ENCODE assay signal across 27 mouse cellular contexts in the genomic region with DNA sequence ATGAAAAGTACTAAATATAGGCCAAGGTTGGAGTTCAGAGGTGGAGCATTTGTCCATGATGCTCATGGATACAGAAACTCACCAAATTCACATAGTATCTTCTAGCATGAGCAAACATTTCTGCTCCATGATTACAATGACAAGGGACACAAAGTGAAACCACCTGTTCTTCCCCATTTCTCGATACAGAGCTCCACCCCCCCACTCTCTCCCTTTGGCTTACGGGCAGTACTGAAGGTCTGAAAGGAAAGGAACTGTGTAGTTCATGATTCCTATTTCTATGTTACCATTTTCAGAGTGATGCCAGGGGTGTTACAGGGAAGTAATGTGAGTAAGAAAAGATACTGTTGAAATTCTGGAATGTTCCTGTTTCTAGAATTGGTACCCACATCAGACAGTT. TPM values are rescaled to one million over a fixed set of nuclear protein-coding genes. Genes with fewer than 3 reads are reported as not detected.
DNase-seq lines count a peak whose midpoint lies in the region; ATAC-seq and TF ChIP-seq lines count a peak whose summit lies in the region.
"Had no signal": no experiment of that assay in that cellular context is flagged by ENCODE, and none has a peak within 500 bp of the region (broad histone marks: within the 10 kb centered on the region; RNA-seq: fewer than 3 reads in every experiment).

No protein-coding gene starts in this region.

- TF ChIP-seq CTCF in G1E (IDR thresholded peaks at IDR 0.05; ENCODE audit: low read depth, low read length) = no peak

- no peak overlapping the region for H3K27ac ChIP-seq in embryonic facial prominence, embryonic 11.5 days (replicated peaks; ENCODE audit: low read depth, low read length)
- no peak overlapping the region for H3K27ac ChIP-seq in embryonic facial prominence, embryonic 10.5 days (replicated peaks)
- H3K27ac ChIP-seq: forebrain, embryonic 15.5 days; heart, embryonic 13.5 days; hindbrain, embryonic 14.5 days; kidney, postnatal 0 days; limb, embryonic 10.5 days; midbrain, embryonic 15.5 days; stomach, postnatal 0 days had no signal

- ATAC-seq in embryonic facial prominence, embryonic 11.5 days (replicated peaks; ENCODE audit: insufficient number of reproducible peaks, low FRiP score, low TSS enrichment, low read depth) = no peak
- no peak for ATAC-seq in G1E (ENCODE audit: extremely low read depth, insufficient number of reproducible peaks, low FRiP score, poor library complexity, severe bottlenecking)
- ATAC-seq in hematopoietic stem cell, adult 5-6 weeks (replicated peaks in 1 of 2; ENCODE audit: insufficient read depth in 1 of 2, low FRiP score in 2 of 2, low TSS enrichment in 1 of 2, low read depth in 1 of 2, poor library complexity in 2 of 2, severe bottlenecking in 2 of 2) = peak; percentile 51 to 59; a peak in 2 of 4 replicates
- ATAC-seq in neutrophil, adult 5-6 weeks (ENCODE audit: extremely low read depth, insufficient number of reproducible peaks, low FRiP score, poor library complexity, severe bottlenecking) = peak; percentile 67; the same call in 1 of the 2 replicates
- ATAC-seq in CD4-positive, CD25-positive, alpha-beta regulatory T cell, adult 4 months = no peak
- ATAC-seq in erythroblast, adult 5-6 weeks (replicated peaks; ENCODE audit: low FRiP score, poor library complexity, severe bottlenecking) = no peak
- ATAC-seq: forebrain, embryonic 15.5 days; inflammation-experienced regulatory T-cells, adult 6 months; midbrain, embryonic 15.5 days had no signal

- 40% methylated on average over 2 of the region's 2 CpGs for WGBS in embryonic facial prominence, embryonic 11.5 days
- WGBS in embryonic facial prominence, embryonic 10.5 days = 58% methylated on average over 2 of the region's 2 CpGs

- H3K27me3 ChIP-seq in embryonic facial prominence, embryonic 11.5 days (ENCODE audit: control insufficient read depth, insufficient read depth, low read length) = no peaks in the 10 kb centered on the region
- no peaks in the 10 kb centered on the region for H3K27me3 ChIP-seq in embryonic facial prominence, embryonic 10.5 days (replicated peaks; ENCODE audit: low read depth, poor library complexity, severe bottlenecking)
- H3K27me3 ChIP-seq in G1E (ENCODE audit: insufficient read depth, low read length) = peaks cover 14% of the 10 kb centered on the region
- H3K27me3 ChIP-seq: forebrain, embryonic 15.5 days; heart, embryonic 13.5 days; midbrain, embryonic 15.5 days had no signal

- H3K9me3 ChIP-seq in embryonic facial prominence, embryonic 11.5 days (replicated peaks; ENCODE audit: control insufficient read depth, low read length) = no peaks in the 10 kb centered on the region
- no peaks in the 10 kb centered on the region for H3K9me3 ChIP-seq in embryonic facial prominence, embryonic 10.5 days
- no peaks in the 10 kb centered on the region for H3K9me3 ChIP-seq in G1E (replicated peaks)
- H3K9me3 ChIP-seq: forebrain, embryonic 15.5 days; heart, embryonic 13.5 days; limb, embryonic 10.5 days; midbrain, embryonic 15.5 days had no signal

- intact Hi-C loops in heart, postnatal 25 days (cut with DNase I) = no loop called here

- peak; percentile 17 for DNase-seq in embryonic facial prominence, embryonic 11.5 days (ENCODE audit: low spot score)
- no peak for DNase-seq in embryonic facial prominence, embryonic 10.5 days (ENCODE audit: low spot score)
- DNase-seq in G1E (ENCODE audit: low spot score) = no peak
- DNase-seq in heart, postnatal 25 days (ENCODE audit: low spot score) = no peak
- DNase-seq: adrenal gland, postnatal 36 days; cerebellum, adult 11-12 months; cerebellum, postnatal 14 days; heart, adult 18-20 months; heart, postnatal 14 days; kidney, adult 2 months; liver; lung, postnatal 10 days; right cerebral cortex, adult 18-20 months; thymus, adult 2 months; thymus, postnatal 4 days had no signal

- no peak overlapping the region for H3K4me2 ChIP-seq in embryonic facial prominence, embryonic 11.5 days (ENCODE audit: low read depth, low read length)
- H3K4me2 ChIP-seq: forebrain, embryonic 15.5 days; heart, embryonic 13.5 days; hindbrain, embryonic 14.5 days; midbrain, embryonic 15.5 days had no signal

- no peak overlapping the region for H3K4me3 ChIP-seq in embryonic facial prominence, embryonic 11.5 days (ENCODE audit: low read depth, low read length)
- no peak overlapping the region for H3K4me3 ChIP-seq in embryonic facial prominence, embryonic 10.5 days
- peak overlapping the region; percentile 27; the same call in 1 of the 2 replicates for H3K4me3 ChIP-seq in G1E (ENCODE audit: low read depth, low read length)
- H3K4me3 ChIP-seq: forebrain, embryonic 15.5 days; heart, embryonic 13.5 days; limb, embryonic 10.5 days; midbrain, embryonic 15.5 days had no signal

- no peaks in the 10 kb centered on the region for H3K4me1 ChIP-seq in embryonic facial prominence, embryonic 11.5 days (ENCODE audit: control insufficient read depth, insufficient read depth, low read length)
- no peaks in the 10 kb centered on the region for H3K4me1 ChIP-seq in embryonic facial prominence, embryonic 10.5 days
- peaks cover 21% of the 10 kb centered on the region for H3K4me1 ChIP-seq in G1E (ENCODE audit: insufficient read depth, low read depth, low read length)
- H3K4me1 ChIP-seq: heart, embryonic 13.5 days; midbrain, embryonic 15.5 days had no signal

- H3K36me3 ChIP-seq in embryonic facial prominence, embryonic 11.5 days (replicated peaks; ENCODE audit: control insufficient read depth, insufficient read depth, low read depth, low read length) = no peaks in the 10 kb centered on the region
- no peaks in the 10 kb centered on the region for H3K36me3 ChIP-seq in embryonic facial prominence, embryonic 10.5 days (replicated peaks)
- H3K36me3 ChIP-seq in G1E (replicated peaks) = no peaks in the 10 kb centered on the region
- H3K36me3 ChIP-seq: forebrain, embryonic 15.5 days; heart, embryonic 13.5 days; limb, embryonic 10.5 days; midbrain, embryonic 15.5 days had no signal

- H3K9ac ChIP-seq in embryonic facial prominence, embryonic 11.5 days (replicated peaks; ENCODE audit: low read length) = no peak overlapping the region
- H3K9ac ChIP-seq: forebrain, embryonic 15.5 days; heart, embryonic 13.5 days; hindbrain, embryonic 14.5 days; midbrain, embryonic 15.5 days had no signal

RNA-seq across cellular contexts. Expression of a gene that starts 32.4 kb away (rescaled TPM):
- 52.7 and 60.5 TPM in 2 replicates for polyA plus RNA-seq in embryonic facial prominence, embryonic 11.5 days (2014; fragmentation: Nextera tagmentation; extraction: Ambion mirVana)
- polyA plus RNA-seq in embryonic facial prominence, embryonic 10.5 days (2016; fragmentation: Nextera tagmentation; extraction: Ambion mirVana) = 80.1 and 81.6 TPM in 2 replicates
- total RNA-seq in G1E (2014; fragmentation: Nextera tagmentation) (105 and 112 TPM in 2 replicates), G1E (2017) (61.6 and 72.9 TPM in 2 replicates)
- polyA plus RNA-seq in G1E (2012) = 16.7 and 20.1 TPM in 2 replicates
- total RNA-seq in hematopoietic stem cell, adult 5-6 weeks (2017) = 65.7 and 74.4 TPM in 2 replicates
- 33.5 and 39.3 TPM in 2 replicates for total RNA-seq in neutrophil, adult 5-6 weeks (2017)
- 10 to 100 TPM; 42.2 to 43.0 TPM for polyA plus RNA-seq in CD4-positive, CD25-positive, alpha-beta regulatory T cell, adult 4 months (2017; shearing (Covaris generic))
- total RNA-seq in erythroblast, adult 5-6 weeks (2015; ENCODE audit: low replicate concordance) = 26.5 and 33.6 TPM in 2 replicates
- total RNA-seq in erythroblast, adult 5-6 weeks (2017; ENCODE audit: low replicate concordance) = 20.3 and 27.0 TPM in 2 replicates
- total RNA-seq in heart, postnatal 25 days (2021) = 100 to 1,000 TPM; 242 to 244 TPM

RNA-seq across cellular contexts. Expression of a gene that starts 41.0 kb away (rescaled TPM):
- 146 and 156 TPM in 2 replicates for polyA plus RNA-seq in embryonic facial prominence, embryonic 11.5 days (2014; fragmentation: Nextera tagmentation; extraction: Ambion mirVana)
- polyA plus RNA-seq in embryonic facial prominence, embryonic 10.5 days (2016; fragmentation: Nextera tagmentation; extraction: Ambion mirVana) = 115 and 130 TPM in 2 replicates
- total RNA-seq in G1E (2014; fragmentation: Nextera tagmentation) (123 and 153 TPM in 2 replicates), G1E (2017) (135 and 165 TPM in 2 replicates)
- polyA plus RNA-seq in G1E (2012) = 10.0 and 13.5 TPM in 2 replicates
- total RNA-seq in hematopoietic stem cell, adult 5-6 weeks (2017) = 355 and 373 TPM in 2 replicates
- 421 and 471 TPM in 2 replicates for total RNA-seq in neutrophil, adult 5-6 weeks (2017)
- 100 to 1,000 TPM; 217 to 262 TPM for polyA plus RNA-seq in CD4-positive, CD25-positive, alpha-beta regulatory T cell, adult 4 months (2017; shearing (Covaris generic))
- 255 and 256 TPM in 2 replicates for total RNA-seq in erythroblast, adult 5-6 weeks (2015; ENCODE audit: low replicate concordance)
- 523 and 583 TPM in 2 replicates for total RNA-seq in erythroblast, adult 5-6 weeks (2017; ENCODE audit: low replicate concordance)
- total RNA-seq in heart, postnatal 25 days (2021) = 100 to 1,000 TPM in 1 of 2 experiments, 10 to 100 TPM in 1; 98.5 to 123 TPM

Comparison
In these comparisons a context has a peak if more than half of its experiments do, and no peak if none do; other contexts are left out.
1. ATAC-seq: peak in hematopoietic stem cell, adult 5-6 weeks (2 of 2) and neutrophil, adult 5-6 weeks (single experiment); none in embryonic facial prominence, embryonic 11.5 days (single experiment), G1E (single experiment), CD4-positive, CD25-positive, alpha-beta regulatory T cell, adult 4 months (single experiment) and erythroblast, adult 5-6 weeks (single experiment).